8 mouse cellular contexts compared by ENCODE assay signal in genomic region chr1:169968792-169969515, GRCm38 (mm10). TPM values are rescaled to one million over a fixed set of nuclear protein-coding genes. Genes with fewer than 3 reads are reported as not detected.
DNase-seq lines count a peak whose midpoint lies in the region; ATAC-seq and TF ChIP-seq lines count a peak whose summit lies in the region.

Hsd17b7 (minus strand) TSS chr1:169969241.

- no peaks in the 10 kb centered on the region for H3K27me3 ChIP-seq in forebrain, embryonic 15.5 days

- peak within 1 kb of the TSS; percentile 37 for H3K27ac ChIP-seq in ES-E14 (ENCODE audit: insufficient read depth, low read depth, low read length, poor library complexity, severe bottlenecking)
- peak within 1 kb of the TSS; percentile 77 for H3K27ac ChIP-seq in forebrain, embryonic 15.5 days (replicated peaks)

- WGBS in forebrain, embryonic 15.5 days = 2% methylated on average over 48 of the region's 48 CpGs
- 1% methylated on average over 48 of the region's 48 CpGs for WGBS in lung, adult 2 months

- no peaks in the 10 kb centered on the region for H3K4me1 ChIP-seq in ES-E14 (ENCODE audit: control insufficient read depth in 2 of 2, insufficient read depth in 2 of 2, low read length in 2 of 2, poor library complexity in 1 of 2)
- H3K4me1 ChIP-seq in forebrain, embryonic 15.5 days = peaks cover 18% of the 10 kb centered on the region
- no peaks in the 10 kb centered on the region for H3K4me1 ChIP-seq in lung, adult 2 months (ENCODE audit: control insufficient read depth, insufficient read depth, low read length)

- in situ Hi-C loops in ES-E14 (cut with MboI; ENCODE audit: low sequenced_read_pairs in 2 of 2, unreplicated experiment in 2 of 2) = loop anchor here in 1 of 2 experiments (25.0 kb wide), 1 partner anchor 168 kb away; no protein-coding TSS in a partner anchor

- peak; percentile 78; the same call in 1 of the 2 replicates for TF ChIP-seq POLR2A in lung, adult 2 months (IDR thresholded peaks at IDR 0.05; ENCODE audit: borderline replicate concordance, extremely low read depth, low read depth, low read length)

- H3K4me3 ChIP-seq in ES-E14 (ENCODE audit: insufficient read depth in 1 of 2, low read depth in 1 of 2, low read length in 2 of 2, poor library complexity in 1 of 2, severe bottlenecking in 1 of 2) = peak within 1 kb of the TSS; percentile 70 to 83
- H3K4me3 ChIP-seq in forebrain, embryonic 15.5 days = peak within 1 kb of the TSS; percentile 74
- peak within 1 kb of the TSS; percentile 79 for H3K4me3 ChIP-seq in lung, adult 2 months (replicated peaks; ENCODE audit: extremely low read depth, low read depth, low read length)

- intact Hi-C loops in heart, postnatal 25 days (cut with DNase I) = loop anchor here (5.0 kb wide), 1 partner anchor 168 kb away; no protein-coding TSS in a partner anchor

- H3K36me3 ChIP-seq in ES-E14 (ENCODE audit: control insufficient read depth, insufficient read depth, low read length, poor library complexity, severe bottlenecking) = peaks cover 2% of the 10 kb centered on the region
- H3K36me3 ChIP-seq in forebrain, embryonic 15.5 days = peaks cover 10% of the 10 kb centered on the region; the same call in 1 of the 2 replicates

- peak within 1 kb of the TSS; percentile 78 for H3K9ac ChIP-seq in ES-E14 (ENCODE audit: insufficient read depth, low read depth, low read length, poor library complexity, severe bottlenecking)
- H3K9ac ChIP-seq in forebrain, embryonic 15.5 days (replicated peaks) = peak within 1 kb of the TSS; percentile 54

- peak; percentile 98 for DNase-seq in ES-E14 (ENCODE audit: low read depth, low spot score)
- peak; percentile 98 for DNase-seq in cerebellum, adult 11-12 months
- peak; percentile 98 for DNase-seq in heart, postnatal 25 days (ENCODE audit: low spot score)
- DNase-seq in layer of hippocampus, adult 18-20 months (ENCODE audit: low spot score in 2 of 2) = peak; percentile 98 to 99
- peak; percentile 94 for DNase-seq in lung, adult 2 months
- peak; percentile 98 for DNase-seq in thymus, adult 18-20 months

- peak; percentile 100 for ATAC-seq in forebrain, embryonic 15.5 days (replicated peaks)
- peak; percentile 99 for ATAC-seq in neutrophil, adult 5-6 weeks (ENCODE audit: extremely low read depth, insufficient number of reproducible peaks, low FRiP score, poor library complexity, severe bottlenecking)

- peak within 1 kb of the TSS; percentile 67 for H3K4me2 ChIP-seq in forebrain, embryonic 15.5 days (replicated peaks)

- no peaks in the 10 kb centered on the region for H3K9me3 ChIP-seq in ES-E14 (ENCODE audit: control insufficient read depth, insufficient read depth, low read depth, low read length)
- no peaks in the 10 kb centered on the region for H3K9me3 ChIP-seq in forebrain, embryonic 15.5 days

- TF ChIP-seq CTCF in lung, adult 2 months (IDR thresholded peaks at IDR 0.05; ENCODE audit: insufficient read depth, low read length) = no peak

TF ChIP-seq in ES-E14, 5 proteins besides CTCF, POLR2A, EP300 and RAD21:
- TF ChIP-seq ZNF384 (IDR thresholded peaks at IDR 0.05; ENCODE audit: low read depth, low read length) (no peak), MAFK (IDR thresholded peaks at IDR 0.05; ENCODE audit: insufficient read depth, low read depth, low read length) (no peak), ZC3H11A (IDR thresholded peaks at IDR 0.05; ENCODE audit: borderline replicate concordance, low read depth, low read length) (no peak), CHD2 (IDR thresholded peaks at IDR 0.05; ENCODE audit: low read depth, low read length) (no peak), HCFC1 (IDR thresholded peaks at IDR 0.05; ENCODE audit: borderline replicate concordance, insufficient read depth, low read length) (peak; percentile 50; the same call in 1 of the 2 replicates)

RNA-seq across cellular contexts. Expression of gene Hsd17b7, which starts in this region (rescaled TPM):
- 14.6 and 14.7 TPM in 2 replicates for total RNA-seq in ES-E14 (2012; rRNA removed)
- 15.2 and 17.6 TPM in 2 replicates for polyA plus RNA-seq in forebrain, embryonic 15.5 days (2015; fragmentation: Nextera tagmentation; extraction: Ambion mirVana)
- 10 to 100 TPM; 15.8 to 16.9 TPM for total RNA-seq in heart, postnatal 25 days (2021)
- 10 to 100 TPM; 15.7 to 17.3 TPM for total RNA-seq in layer of hippocampus, adult 18-20 months (2021)
- 5.0 and 8.8 TPM in 2 replicates for polyA plus RNA-seq in lung, adult 2 months (2012; rRNA removed)
- 3.4 and 4.3 TPM in 2 replicates for total RNA-seq in neutrophil, adult 5-6 weeks (2017)

Comparison
In these comparisons a context has a peak if more than half of its experiments do, and no peak if none do; other contexts are left out.
1. Peak in every context shown above with its lines: DNase-seq, ATAC-seq, H3K4me3 ChIP-seq and H3K27ac ChIP-seq.